Mouse (Mus musculus) MEL (cell line): ENCODE results near the gene Klhl42. TPM values are rescaled to one million over a fixed set of nuclear protein-coding genes. Genes with fewer than 3 reads are reported as not detected.

Experiments used
- DNase-seq: peaks from one replicate; pipeline ENCODE4 v3.0.0; 2011; ENCODE audit warnings: low read depth, low spot score
- H3K27ac ChIP-seq: 2 replicates; pipeline ENCODE4 v1.5.1; 2012; ENCODE audit warnings: low read depth, mild to moderate bottlenecking, control low read depth, low read length, moderate library complexity; ENCODE audit not compliant: control insufficient read depth
- H3K27me3 ChIP-seq, 2 experiments: fragments of 150-350 bp in 1 of 2; sonication (generic) in 1 of 2; 2 replicates each; pipeline ENCODE4 v1.6.1; 2012; ENCODE audit warnings: low read length in 2 of 2, mild to moderate bottlenecking in 2 of 2, improper control_type of control experiment in 1 of 2, moderate library complexity in 1 of 2; ENCODE audit not compliant: insufficient read depth in 2 of 2, control insufficient read depth in 1 of 2
- H3K36me3 ChIP-seq, 2 experiments: 2 replicates each; pipeline ENCODE4 v1.6.1; 2012 to 2014; ENCODE audit warnings: low read length in 2 of 2, improper control_type of control experiment in 1 of 2, inconsistent platforms in 1 of 2, mild to moderate bottlenecking in 1 of 2; ENCODE audit not compliant: insufficient read depth in 2 of 2, control insufficient read depth in 1 of 2
- H3K4me1 ChIP-seq, 2 experiments: fragments of 150-350 bp in 1 of 2; sonication (generic) in 1 of 2; 2 replicates each; pipeline ENCODE4 v1.6.1; 2012; ENCODE audit warnings: low read length in 2 of 2, improper control_type of control experiment in 1 of 2, mild to moderate bottlenecking in 1 of 2; ENCODE audit not compliant: insufficient read depth in 2 of 2, control insufficient read depth in 1 of 2
- H3K4me3 ChIP-seq, 2 experiments: fragments of 150-350 bp in 1 of 2; sonication (generic) in 1 of 2; 2 replicates each; pipeline ENCODE4 v1.5.1; 2012; ENCODE audit warnings: low read depth in 2 of 2, low read length in 2 of 2, mild to moderate bottlenecking in 2 of 2, moderate library complexity in 2 of 2, control low read depth in 1 of 2, improper control_type of control experiment in 1 of 2; ENCODE audit not compliant: control insufficient read depth in 1 of 2, insufficient read depth in 1 of 2
- H3K79me2 ChIP-seq: 2 replicates; pipeline ENCODE4 v1.6.1; 2012; ENCODE audit warnings: mild to moderate bottlenecking, low read length, moderate library complexity; ENCODE audit not compliant: control insufficient read depth, poor library complexity, insufficient read depth
- H3K9ac ChIP-seq: 2 replicates; pipeline ENCODE4 v1.6.1; 2012; ENCODE audit warnings: low read depth, mild to moderate bottlenecking, control low read depth, low read length, moderate library complexity; ENCODE audit not compliant: control insufficient read depth, poor library complexity, severe bottlenecking
- H3K9me3 ChIP-seq: fragments of 150-350 bp; sonication (generic); replicated peaks from 2 replicates; pipeline ENCODE4 v1.6.1; 2012; ENCODE audit warnings: mild to moderate bottlenecking, low read length, improper control_type of control experiment, moderate library complexity; ENCODE audit not compliant: insufficient read depth
- BHLHE40 ChIP-seq: IDR thresholded peaks from 2 replicates; pipeline ENCODE4 v1.6.1; 2012; ENCODE audit warnings: low read depth, mild to moderate bottlenecking, inconsistent platforms, low read length, improper control_type of control experiment, borderline replicate concordance
- CHD1 ChIP-seq: IDR thresholded peaks from 2 replicates; pipeline ENCODE4 v1.6.1; 2012; ENCODE audit warnings: low read depth, mild to moderate bottlenecking, inconsistent platforms, low read length, improper control_type of control experiment
- ELF1 ChIP-seq: IDR thresholded peaks from 2 replicates; pipeline ENCODE4 v1.6.1; 2014; ENCODE audit warnings: low read depth, mild to moderate bottlenecking, inconsistent platforms, low read length, improper control_type of control experiment, moderate library complexity
- ETS1 ChIP-seq: IDR thresholded peaks from 2 replicates; pipeline ENCODE4 v1.6.1; 2012; ENCODE audit warnings: low read depth, mild to moderate bottlenecking, inconsistent platforms, low read length, improper control_type of control experiment, moderate library complexity
- GABPA ChIP-seq: IDR thresholded peaks from 2 replicates; pipeline ENCODE4 v1.6.1; 2012; ENCODE audit warnings: low read depth, mild to moderate bottlenecking, inconsistent platforms, low read length, improper control_type of control experiment, moderate library complexity
- GATA1 ChIP-seq: IDR thresholded peaks from 2 replicates; pipeline ENCODE4 v1.6.1; 2011; ENCODE audit warnings: low read depth, low read length, improper control_type of control experiment
- HCFC1 ChIP-seq: IDR thresholded peaks from 2 replicates; pipeline ENCODE4 v1.6.1; 2012; ENCODE audit warnings: low read depth, mild to moderate bottlenecking, inconsistent platforms, low read length, improper control_type of control experiment, moderate library complexity
- JUND ChIP-seq: IDR thresholded peaks from 2 replicates; pipeline ENCODE4 v1.6.1; 2011; ENCODE audit warnings: low read depth, mild to moderate bottlenecking, improper control_type of control experiment, low read length
- KAT2A ChIP-seq: conservative IDR thresholded peaks from 2 replicates; pipeline ENCODE4 v1.6.1; 2012; ENCODE audit warnings: low read depth, low read length, improper control_type of control experiment, inconsistent platforms
- MAX ChIP-seq: IDR thresholded peaks from 2 replicates; pipeline ENCODE4 v1.6.1; 2011; ENCODE audit warnings: low read length, improper control_type of control experiment
- MEF2A ChIP-seq: IDR thresholded peaks from 2 replicates; pipeline ENCODE4 v1.6.1; 2014; ENCODE audit warnings: low read depth, mild to moderate bottlenecking, inconsistent platforms, low read length, improper control_type of control experiment; ENCODE audit not compliant: poor library complexity, insufficient replicate concordance, severe bottlenecking; ENCODE audit errors: extremely low read depth
- MXI1 ChIP-seq: IDR thresholded peaks from 2 replicates; pipeline ENCODE4 v1.6.1; 2011; ENCODE audit warnings: mild to moderate bottlenecking, low read depth, low read length, improper control_type of control experiment
- MYB ChIP-seq: IDR thresholded peaks from 2 replicates; pipeline ENCODE4 v1.6.1; 2011; ENCODE audit warnings: mild to moderate bottlenecking, low read depth, low read length, improper control_type of control experiment
- MYC ChIP-seq: IDR thresholded peaks from 2 replicates; pipeline ENCODE4 v1.6.1; 2011; ENCODE audit warnings: low read depth, mild to moderate bottlenecking, low read length, improper control_type of control experiment, moderate library complexity
- NELFE ChIP-seq: IDR thresholded peaks from 2 replicates; pipeline ENCODE4 v1.6.1; 2011; ENCODE audit warnings: low read depth, low read length, improper control_type of control experiment
- NRF1 ChIP-seq: IDR thresholded peaks from 2 replicates; pipeline ENCODE4 v1.6.1; 2014; ENCODE audit warnings: low read depth, mild to moderate bottlenecking, inconsistent platforms, low read length, improper control_type of control experiment, moderate library complexity; ENCODE audit not compliant: poor library complexity, insufficient read depth, severe bottlenecking
- POLR2AphosphoS2 ChIP-seq: IDR thresholded peaks from 2 replicates; pipeline ENCODE4 v1.6.1; 2011; ENCODE audit warnings: low read length, improper control_type of control experiment
- RCOR1 ChIP-seq: IDR thresholded peaks from 2 replicates; pipeline ENCODE4 v1.6.1; 2012; ENCODE audit warnings: low read depth, mild to moderate bottlenecking, inconsistent platforms, low read length, improper control_type of control experiment
- SIN3A ChIP-seq: IDR thresholded peaks from 2 replicates; pipeline ENCODE4 v1.6.1; 2012; ENCODE audit warnings: low read length, improper control_type of control experiment, inconsistent platforms
- SMC3 ChIP-seq: IDR thresholded peaks from 2 replicates; pipeline ENCODE4 v1.6.1; 2011; ENCODE audit warnings: low read depth, low read length, improper control_type of control experiment
- TCF12 ChIP-seq: IDR thresholded peaks from 2 replicates; pipeline ENCODE4 v1.6.1; 2014; ENCODE audit warnings: low read depth, mild to moderate bottlenecking, inconsistent platforms, low read length, improper control_type of control experiment, moderate library complexity
- UBTF ChIP-seq: IDR thresholded peaks from 2 replicates; pipeline ENCODE4 v1.6.1; 2012; ENCODE audit warnings: low read depth, mild to moderate bottlenecking, inconsistent platforms, low read length, improper control_type of control experiment, moderate library complexity, borderline replicate concordance; ENCODE audit not compliant: insufficient read depth
- USF2 ChIP-seq, 2 experiments: IDR thresholded peaks; 2 replicates each; pipeline ENCODE4 v1.6.1; 2011 to 2012; ENCODE audit warnings: improper control_type of control experiment in 2 of 2, low read length in 2 of 2, borderline replicate concordance in 1 of 2, inconsistent platforms in 1 of 2, low read depth in 1 of 2, mild to moderate bottlenecking in 1 of 2; ENCODE audit not compliant: insufficient read depth in 1 of 2
- ZC3H11A ChIP-seq: IDR thresholded peaks from 2 replicates; pipeline ENCODE4 v1.6.1; 2012; ENCODE audit warnings: low read depth, mild to moderate bottlenecking, inconsistent platforms, low read length, improper control_type of control experiment
- ZKSCAN1 ChIP-seq: IDR thresholded peaks from 2 replicates; pipeline ENCODE4 v1.6.1; 2012; ENCODE audit warnings: low read depth, mild to moderate bottlenecking, inconsistent platforms, low read length, improper control_type of control experiment, moderate library complexity
- ZMIZ1 ChIP-seq: IDR thresholded peaks from 2 replicates; pipeline ENCODE4 v1.6.1; 2012; ENCODE audit warnings: low read depth, mild to moderate bottlenecking, inconsistent platforms, low read length, improper control_type of control experiment, moderate library complexity
- ZNF384 ChIP-seq: IDR thresholded peaks from 2 replicates; pipeline ENCODE4 v1.6.1; 2012; ENCODE audit warnings: low read depth, mild to moderate bottlenecking, inconsistent platforms, low read length, improper control_type of control experiment
- polyA plus RNA-seq, 2 experiments: library from polyadenylated mRNA; stranded (reverse) in 1 of 2; unstranded in 1 of 2; fragments of >175 nt in 1 of 2; fragments of >200 nt in 1 of 2; gene quantifications; 2 replicates each; pipeline versions ENCODE4 v1.2.1 to v1.2.4; 2012; ENCODE audit warnings: low replicate concordance in 2 of 2, low read depth in 1 of 2; ENCODE audit not compliant: insufficient read length in 2 of 2, insufficient read depth in 1 of 2, missing spikeins in 1 of 2
- total RNA-seq: library from RNA; depleted of rRNA; stranded (reverse); fragments of 300-350 nt; gene quantifications from 2 replicates; pipeline ENCODE4 v1.2.3, GENCODE M21; 2012

Gene Klhl42
- total and polyA plus RNA-seq, 3 experiments = 8.2 to 10.9 TPM; not detected in 1

DNA sequence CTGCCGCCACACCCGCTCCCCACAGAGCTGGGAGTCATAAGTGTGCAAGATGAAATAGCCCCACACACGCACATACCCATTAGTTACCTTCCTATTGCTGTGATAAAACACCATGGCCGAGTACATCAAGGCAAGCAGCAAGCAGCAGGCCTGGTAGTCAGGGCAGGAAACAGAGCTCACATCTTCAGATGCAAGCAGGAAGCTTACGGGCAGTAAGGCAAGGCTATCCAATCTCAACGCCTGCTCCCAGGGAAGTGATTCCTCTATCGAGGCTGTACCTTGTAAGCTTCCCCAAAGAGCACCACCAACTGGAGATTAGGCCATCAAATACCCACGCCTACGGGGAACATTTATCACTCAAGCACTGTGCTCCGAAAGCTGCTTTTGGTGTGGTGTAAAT, 11.3 kb upstream of the Klhl42 start:
- DNase-seq = no peak
- H3K9ac ChIP-seq = no peak overlapping the region
- TF ChIP-seq GATA1 (no peak), BHLHE40 (no peak), MEF2A (no peak), ZNF384 (no peak), MYB (no peak), SMC3 (no peak), ELF1 (no peak), UBTF (no peak), GABPA (no peak), ZC3H11A (no peak), SIN3A (no peak), NRF1 (no peak), HCFC1 (no peak)
- H3K36me3 ChIP-seq = peaks cover 0 to 2% of the 10 kb centered on the region in 2 experiments; a peak in 2 of 4 replicates
- no peaks in the 10 kb centered on the region for H3K79me2 ChIP-seq
- no peaks in the 10 kb centered on the region for H3K27me3 ChIP-seq
- no peak overlapping the region for H3K27ac ChIP-seq
- H3K4me3 ChIP-seq = no peak overlapping the region
- no peaks in the 10 kb centered on the region for H3K9me3 ChIP-seq
- peaks cover 0 to 2% of the 10 kb centered on the region in 2 experiments; a peak in 1 of 4 replicates for H3K4me1 ChIP-seq

DNA sequence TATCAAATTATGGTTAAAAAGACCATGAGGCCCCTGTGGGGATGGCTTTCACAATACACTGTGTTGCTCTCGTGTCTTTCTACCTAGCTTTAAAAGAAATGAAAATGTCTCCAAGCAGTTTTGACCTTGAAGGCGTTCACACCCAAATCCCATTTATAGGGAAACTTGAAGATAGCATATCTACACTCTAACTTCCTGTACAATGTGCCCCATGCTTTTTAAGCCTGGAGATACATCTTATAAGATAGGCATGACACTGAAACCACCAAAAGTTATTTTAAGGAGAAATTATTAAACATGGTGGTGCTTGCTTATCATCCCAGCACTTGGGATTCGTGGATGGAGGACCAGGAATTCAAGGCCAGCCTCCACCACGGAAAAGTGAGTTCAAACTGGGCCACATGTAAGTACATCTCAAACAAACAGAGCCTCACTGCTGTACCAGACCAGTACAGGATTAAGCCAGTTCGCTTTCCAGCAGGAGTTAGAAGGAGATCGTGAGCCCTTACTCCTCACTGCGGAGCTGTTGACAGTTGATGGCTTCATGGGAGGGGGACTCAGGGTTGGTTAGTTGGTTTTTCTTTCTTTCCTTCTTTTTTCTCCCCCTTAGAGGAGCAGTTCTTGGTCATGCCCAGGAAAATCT, 5.7 kb upstream of the Klhl42 start:
- no peaks in the 10 kb centered on the region for H3K79me2 ChIP-seq
- no peak overlapping the region for H3K27ac ChIP-seq
- H3K9ac ChIP-seq = no peak overlapping the region
- no peaks in the 10 kb centered on the region for H3K27me3 ChIP-seq
- peaks cover 5 to 14% of the 10 kb centered on the region in 2 experiments; a peak in 3 of 4 replicates for H3K4me1 ChIP-seq
- no peaks in the 10 kb centered on the region for H3K9me3 ChIP-seq
- H3K4me3 ChIP-seq = no peak overlapping the region
- DNase-seq = peak; percentile 19
- H3K36me3 ChIP-seq = peaks cover 0 to 10% of the 10 kb centered on the region in 2 experiments; a peak in 2 of 4 replicates
- TF ChIP-seq MYB = no peak
- TF ChIP-seq ETS1 = peak; percentile 37; the same call in 1 of the 2 replicates
- no peak for TF ChIP-seq MEF2A
- TF ChIP-seq MXI1 = peak; percentile 37; the same call in 1 of the 2 replicates
- no peak for TF ChIP-seq ZC3H11A
- TF ChIP-seq SIN3A = 0 out of 2 replicates have a peak, but pooled peaks have one; percentile 24
- peak; percentile 70 for TF ChIP-seq GATA1
- no peak for TF ChIP-seq CHD1
- no peak for TF ChIP-seq ZMIZ1
- TF ChIP-seq HCFC1 = 0 out of 2 replicates have a peak, but pooled peaks have one; percentile 13
- no peak for TF ChIP-seq ZKSCAN1
- 0 out of 2 replicates have a peak, but pooled peaks have one; percentile 35 for TF ChIP-seq MYC
- no peak for TF ChIP-seq USF2 (IDR thresholded peaks at IDR 0.05; ENCODE audit: borderline replicate concordance in 1 of 2, insufficient read depth in 1 of 2, low read depth in 1 of 2, low read length in 2 of 2)
- no peak for TF ChIP-seq JUND
- no peak for TF ChIP-seq BHLHE40
- no peak for TF ChIP-seq MAX
- no peak for TF ChIP-seq POLR2AphosphoS2
- TF ChIP-seq TCF12 = no peak
- peak; percentile 57; the same call in 1 of the 2 replicates for TF ChIP-seq RCOR1
- TF ChIP-seq NRF1 = no peak
- no peak for TF ChIP-seq NELFE
- no peak for TF ChIP-seq SMC3
- no peak for TF ChIP-seq KAT2A
